23 mouse cellular contexts compared by ENCODE assay signal in the genomic region with DNA sequence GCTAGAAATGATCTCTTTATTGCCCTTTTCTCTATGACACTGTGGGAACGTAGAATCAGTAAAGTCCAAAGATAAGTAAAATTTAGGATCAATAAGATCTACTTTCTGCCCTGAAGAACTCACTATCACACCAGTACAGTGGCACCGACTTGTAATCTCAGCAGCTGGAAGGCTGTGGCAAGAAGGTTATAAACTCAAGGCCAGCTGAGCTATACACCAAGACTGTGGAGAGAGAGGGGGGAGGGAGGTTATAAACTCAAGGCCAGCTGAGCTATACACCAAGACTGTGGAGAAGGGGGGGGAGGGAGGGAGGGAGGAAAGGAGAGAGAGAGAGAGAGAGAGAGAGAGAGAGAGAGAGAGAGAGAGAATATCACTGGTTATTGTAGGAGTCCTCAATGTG.
"Had no signal": no experiment of that assay in that cellular context is flagged by ENCODE, and none has a peak within 500 bp of the region (broad histone marks: within the 10 kb centered on the region; RNA-seq: fewer than 3 reads in every experiment).

No protein-coding gene starts in this region.

- H3K4me3 ChIP-seq: heart, adult 2 months; heart, embryonic 13.5 days; heart, embryonic 15.5 days; hindbrain, embryonic 13.5 days; hindbrain, embryonic 15.5 days; limb, embryonic 13.5 days; limb, embryonic 15.5 days; liver, embryonic 12.5 days had no signal

- H3K27me3 ChIP-seq: heart, embryonic 15.5 days; hindbrain, embryonic 13.5 days; hindbrain, embryonic 15.5 days; limb, embryonic 15.5 days had no signal

- H3K9me3 ChIP-seq: heart, embryonic 13.5 days; heart, embryonic 15.5 days; hindbrain, embryonic 13.5 days; hindbrain, embryonic 15.5 days; limb, embryonic 13.5 days; limb, embryonic 15.5 days; liver, embryonic 12.5 days had no signal

- DNase-seq: gastrocnemius, postnatal 10 days; gastrocnemius, postnatal 25 days; heart, adult 2 months; heart, postnatal 14 days; heart, postnatal 36 days; kidney, adult 18-20 months; kidney, adult 8-10 months; kidney, postnatal 10 days; kidney, postnatal 25 days; kidney, postnatal 4 days; layer of hippocampus, adult 9-11 months; layer of hippocampus, postnatal 36 days; left cerebral cortex, postnatal 4 days had no signal

- H3K27ac ChIP-seq: heart, adult 2 months; heart, embryonic 13.5 days; heart, embryonic 15.5 days; hindbrain, embryonic 13.5 days; hindbrain, embryonic 15.5 days; hindbrain, postnatal 0 days; limb, embryonic 13.5 days; limb, embryonic 15.5 days; liver, embryonic 12.5 days; liver, embryonic 14.5 days had no signal

- H3K4me1 ChIP-seq: heart, embryonic 13.5 days; heart, embryonic 15.5 days; hindbrain, embryonic 13.5 days; hindbrain, embryonic 15.5 days; limb, embryonic 13.5 days; limb, embryonic 15.5 days; liver, embryonic 12.5 days had no signal

- H3K9ac ChIP-seq: heart, embryonic 13.5 days; heart, embryonic 15.5 days; hindbrain, embryonic 13.5 days; hindbrain, embryonic 15.5 days; limb, embryonic 13.5 days; limb, embryonic 15.5 days; liver, embryonic 12.5 days; liver, embryonic 14.5 days had no signal

- H3K36me3 ChIP-seq: heart, embryonic 13.5 days; heart, embryonic 15.5 days; hindbrain, embryonic 13.5 days; hindbrain, embryonic 15.5 days; limb, embryonic 13.5 days; limb, embryonic 15.5 days; liver, embryonic 12.5 days had no signal

- ATAC-seq: hindbrain, postnatal 0 days; liver, embryonic 12.5 days had no signal

- H3K4me2 ChIP-seq: heart, embryonic 11.5 days; heart, embryonic 13.5 days; heart, embryonic 15.5 days; hindbrain, embryonic 13.5 days; hindbrain, embryonic 15.5 days; limb, embryonic 13.5 days; limb, embryonic 15.5 days; liver, embryonic 12.5 days had no signal
